Mouse (Mus musculus) embryonic facial prominence, embryonic 15.5 days (tissue): ENCODE measurements around the gene Spns1. TPM values are rescaled to one million over a fixed set of nuclear protein-coding genes. Genes with fewer than 3 reads are reported as not detected.

Experiments used
- ATAC-seq: fragments of 200-750 bp; cut with Nextera tagmentation; 2 replicates; pipeline ENCODE4 v1.8.0; 2017; ENCODE audit warnings: low read depth, moderate TSS enrichment; ENCODE audit not compliant: insufficient number of reproducible peaks, low FRiP score, low TSS enrichment
- H3K27ac ChIP-seq: fragments of 300-500 bp; sonication (generic); replicated peaks from 2 replicates; pipeline ENCODE4 v1.5.1; 2015; ENCODE audit warnings: mild to moderate bottlenecking, inconsistent platforms
- H3K27me3 ChIP-seq: fragments of 300-500 bp; sonication (generic); 2 replicates; pipeline ENCODE4 v1.6.1; 2015; ENCODE audit warnings: inconsistent platforms
- H3K36me3 ChIP-seq: fragments of 300-500 bp; sonication (generic); 2 replicates; pipeline ENCODE4 v1.6.1; 2015; ENCODE audit warnings: mild to moderate bottlenecking, inconsistent platforms
- H3K4me1 ChIP-seq: fragments of 300-500 bp; sonication (generic); 2 replicates; pipeline ENCODE4 v1.6.1; 2015; ENCODE audit warnings: inconsistent platforms
- H3K4me2 ChIP-seq: fragments of 300-500 bp; sonication (generic); replicated peaks from 2 replicates; pipeline ENCODE4 v1.6.1; 2015; ENCODE audit warnings: mild to moderate bottlenecking, inconsistent platforms
- H3K4me3 ChIP-seq: fragments of 300-500 bp; sonication (generic); replicated peaks from 2 replicates; pipeline ENCODE4 v1.5.1; 2015; ENCODE audit warnings: mild to moderate bottlenecking, inconsistent platforms
- H3K9ac ChIP-seq: fragments of 300-500 bp; sonication (generic); 2 replicates; pipeline ENCODE4 v1.6.1; 2015; ENCODE audit warnings: inconsistent platforms
- H3K9me3 ChIP-seq: fragments of 300-500 bp; sonication (generic); replicated peaks from 2 replicates; pipeline ENCODE4 v1.6.1; 2016; ENCODE audit warnings: inconsistent platforms
- WGBS: fragments of 180-500 bp; shearing (Covaris S2); methylation state at CpG from one replicate; pipeline ENCODE4 v1.1.7; 2015; 5-methylcytosine and 5-hydroxymethylcytosine counted together
- polyA plus RNA-seq: library from polyadenylated mRNA; unstranded; fragments of >200 nt; fragmentation: Nextera tagmentation; extraction: Ambion mirVana; gene quantifications from 2 replicates; pipeline ENCODE4 v1.2.1, GENCODE M21; 2015

Spns1 gene
- polyA plus RNA-seq, 1 experiment from 2014 or later = 62.0 TPM

GRCm38 (mm10) chr7:126369393-126369792 lies 7.9 kb downstream of the Spns1 start, which contains the start of gene Lat:
TSS of gene Lat (minus strand) at chr7:126369570.
- H3K9ac ChIP-seq = no peak within 1 kb of the TSS
- H3K27me3 ChIP-seq = no peaks in the 10 kb centered on the region
- H3K27ac ChIP-seq = no peak within 1 kb of the TSS
- peaks cover 50% of the 10 kb centered on the region for H3K36me3 ChIP-seq
- 71% methylated on average over 13 of the region's 13 CpGs for WGBS
- H3K4me1 ChIP-seq = no peaks in the 10 kb centered on the region
- ATAC-seq = no peak
- no peak within 1 kb of the TSS for H3K4me3 ChIP-seq
- H3K9me3 ChIP-seq = no peaks in the 10 kb centered on the region
- 0 out of 2 replicates have a peak within 1 kb of the TSS, but pooled peaks have one; percentile 4 for H3K4me2 ChIP-seq

GRCm38 (mm10) chr7:126368367-126368766 lies 8.9 kb downstream of the Spns1 start:
- no peak for ATAC-seq
- no peak overlapping the region for H3K4me2 ChIP-seq
- no peak overlapping the region for H3K27ac ChIP-seq
- 84% methylated on average over 8 of the region's 8 CpGs for WGBS
- H3K27me3 ChIP-seq = no peaks in the 10 kb centered on the region
- H3K36me3 ChIP-seq = peaks cover 51% of the 10 kb centered on the region
- H3K9me3 ChIP-seq = no peaks in the 10 kb centered on the region
- no peak overlapping the region for H3K4me3 ChIP-seq
- H3K9ac ChIP-seq = no peak overlapping the region
- H3K4me1 ChIP-seq = no peaks in the 10 kb centered on the region

- Histone ChIP-seq H3K27me3 (no peaks in the 10 kb centered on the region), H3K9me3 (no peaks in the 10 kb centered on the region), H3K4me3 (no peak overlapping the region), H3K9ac (no peak overlapping the region), H3K27ac (no peak overlapping the region), H3K4me2 (no peak overlapping the region), H3K36me3 (peaks cover 44% of the 10 kb centered on the region), H3K4me1 (no peaks in the 10 kb centered on the region)
- ATAC-seq = no peak
- WGBS = 89% methylated on average over 10 of the region's 10 CpGs
Measured at GRCm38 (mm10) chr7:126367636-126368035, 9.6 kb downstream of the Spns1 start.

- Histone ChIP-seq H3K27me3 (no peaks in the 10 kb centered on the region), H3K36me3 (peaks cover 6% of the 10 kb centered on the region; the same call in 1 of the 2 replicates), H3K4me2 (no peak overlapping the region), H3K4me1 (no peaks in the 10 kb centered on the region), H3K9ac (no peak overlapping the region), H3K4me3 (no peak overlapping the region), H3K9me3 (no peaks in the 10 kb centered on the region), H3K27ac (no peak overlapping the region)
- 74% methylated on average over 6 of the region's 6 CpGs for WGBS
- ATAC-seq = no peak
Measured at GRCm38 (mm10) chr7:126363038-126363437, 14.2 kb downstream of the Spns1 start.

GRCm38 (mm10) chr7:126359049-126359448 lies 18.2 kb downstream of the Spns1 start:
- Histone ChIP-seq H3K27me3 (no peaks in the 10 kb centered on the region), H3K36me3 (peaks cover 3% of the 10 kb centered on the region; the same call in 1 of the 2 replicates), H3K9ac (no peak overlapping the region), H3K9me3 (no peaks in the 10 kb centered on the region), H3K4me3 (no peak overlapping the region), H3K4me1 (no peaks in the 10 kb centered on the region), H3K4me2 (no peak overlapping the region), H3K27ac (no peak overlapping the region)
- ATAC-seq = no peak
- WGBS = 65% methylated on average over 13 of the region's 13 CpGs

GRCm38 (mm10) chr7:126358413-126358812 lies 18.8 kb downstream of the Spns1 start:
- Histone ChIP-seq H3K27me3 (no peaks in the 10 kb centered on the region), H3K27ac (no peak overlapping the region), H3K9ac (no peak overlapping the region), H3K4me1 (no peaks in the 10 kb centered on the region), H3K4me2 (no peak overlapping the region), H3K4me3 (no peak overlapping the region), H3K36me3 (no peaks in the 10 kb centered on the region), H3K9me3 (no peaks in the 10 kb centered on the region)
- WGBS = 94% methylated on average over 9 of the region's 9 CpGs
- no peak for ATAC-seq

- Histone ChIP-seq H3K27me3 (no peaks in the 10 kb centered on the region), H3K4me2 (no peak overlapping the region), H3K9ac (no peak overlapping the region), H3K36me3 (no peaks in the 10 kb centered on the region), H3K4me1 (no peaks in the 10 kb centered on the region), H3K27ac (no peak overlapping the region), H3K9me3 (no peaks in the 10 kb centered on the region), H3K4me3 (no peak overlapping the region)
- no peak for ATAC-seq
- 83% methylated on average over 6 of the region's 6 CpGs for WGBS
Measured at GRCm38 (mm10) chr7:126357838-126358237, 19.4 kb downstream of the Spns1 start.

GRCm38 (mm10) chr7:126356793-126357591 lies 20.3 kb downstream of the Spns1 start:
- Histone ChIP-seq H3K27ac (no peak overlapping the region), H3K4me1 (no peaks in the 10 kb centered on the region), H3K4me3 (no peak overlapping the region), H3K36me3 (no peaks in the 10 kb centered on the region), H3K27me3 (no peaks in the 10 kb centered on the region), H3K9me3 (no peaks in the 10 kb centered on the region), H3K9ac (no peak overlapping the region), H3K4me2 (no peak overlapping the region)
- ATAC-seq = no peak
- 43% methylated on average over 7 of the region's 7 CpGs for WGBS

GRCm38 (mm10) chr7:126355847-126356597 lies 21.2 kb downstream of the Spns1 start:
- Histone ChIP-seq H3K4me1 (no peaks in the 10 kb centered on the region), H3K27ac (no peak overlapping the region), H3K27me3 (no peaks in the 10 kb centered on the region), H3K9me3 (no peaks in the 10 kb centered on the region), H3K9ac (no peak overlapping the region), H3K4me2 (no peak overlapping the region), H3K36me3 (no peaks in the 10 kb centered on the region), H3K4me3 (no peak overlapping the region)
- ATAC-seq = no peak
- WGBS = 52% methylated on average over 5 of the region's 5 CpGs

GRCm38 (mm10) chr7:126354738-126355614 lies 22.3 kb downstream of the Spns1 start:
- no peak for ATAC-seq
- Histone ChIP-seq H3K36me3 (no peaks in the 10 kb centered on the region), H3K27ac (no peak overlapping the region), H3K9me3 (no peaks in the 10 kb centered on the region), H3K9ac (no peak overlapping the region), H3K4me1 (no peaks in the 10 kb centered on the region), H3K27me3 (no peaks in the 10 kb centered on the region), H3K4me3 (no peak overlapping the region), H3K4me2 (no peak overlapping the region)
- 39% methylated on average over 14 of the region's 14 CpGs for WGBS

- 77% methylated on average over 3 of the region's 3 CpGs for WGBS
Measured at GRCm38 (mm10) chr7:126353994-126354365, 23.3 kb downstream of the Spns1 start.

More at GRCm38 (mm10) chr7:126353994-126354365, 23.3 kb downstream of the Spns1 start:
- H3K4me2 ChIP-seq = no peak overlapping the region
- no peak for ATAC-seq
- H3K9me3 ChIP-seq = no peaks in the 10 kb centered on the region
- H3K9ac ChIP-seq = no peak overlapping the region
- H3K36me3 ChIP-seq = no peaks in the 10 kb centered on the region
- no peaks in the 10 kb centered on the region for H3K27me3 ChIP-seq
- no peak overlapping the region for H3K27ac ChIP-seq
- no peaks in the 10 kb centered on the region for H3K4me1 ChIP-seq
- H3K4me3 ChIP-seq = no peak overlapping the region
